In genomic region chr11:43426414-43426884, GRCm38 (mm10) we compare ENCODE assay signal across 8 mouse cellular contexts. TPM values are rescaled to one million over a fixed set of nuclear protein-coding genes. Genes with fewer than 3 reads are reported as not detected.
DNase-seq lines count a peak whose midpoint lies in the region; ATAC-seq and TF ChIP-seq lines count a peak whose summit lies in the region.

No protein-coding gene starts in this region.

- peak overlapping the region; percentile 59; the same call in 1 of the 2 replicates for H3K9ac ChIP-seq in midbrain, embryonic 16.5 days (ENCODE audit: low read depth, low read length)

- H3K9me3 ChIP-seq in heart, embryonic 10.5 days = no peaks in the 10 kb centered on the region
- no peaks in the 10 kb centered on the region for H3K9me3 ChIP-seq in midbrain, embryonic 16.5 days (replicated peaks; ENCODE audit: control insufficient read depth, low read length, poor library complexity, severe bottlenecking)

- DNase-seq in thymus, adult 2 months = peak; percentile 16
- no peak for DNase-seq in thymus, adult 18-20 months
- peak; percentile 49 for DNase-seq in c-Kit-positive CD71-positive TER-119-positive erythroid progenitor cells, embryonic 14.5 days (ENCODE audit: low spot score)
- DNase-seq in heart, embryonic 10.5 days (ENCODE audit: low spot score) = no peak
- DNase-seq in kidney, postnatal 4 days = peak; percentile 14 to 40
- DNase-seq in layer of hippocampus, postnatal 25 days (ENCODE audit: extremely low spot score in 1 of 2, low spot score in 1 of 2) = no peak
- DNase-seq in left cerebral cortex, adult 8-10 months (ENCODE audit: low spot score in 2 of 2) = no peak

- TF ChIP-seq CTCF in thymus, adult 2 months (IDR thresholded peaks at IDR 0.05; ENCODE audit: borderline replicate concordance, control insufficient read depth, extremely low read depth, insufficient read depth, low read length, poor library complexity) = no peak

- no peak for TF ChIP-seq POLR2A in thymus, adult 2 months (IDR thresholded peaks at IDR 0.05; ENCODE audit: control insufficient read depth, extremely low read depth, insufficient read depth, low read length, poor library complexity)

- peak overlapping the region; percentile 59 for H3K4me2 ChIP-seq in midbrain, embryonic 16.5 days (ENCODE audit: low read length)

- ATAC-seq in midbrain, embryonic 16.5 days = peak; percentile 32; the same call in 1 of the 2 replicates

- no peaks in the 10 kb centered on the region for H3K27me3 ChIP-seq in thymus, adult 2 months (ENCODE audit: control insufficient read depth, insufficient read depth, low read length)
- H3K27me3 ChIP-seq in heart, embryonic 10.5 days (ENCODE audit: insufficient read depth, poor library complexity, severe bottlenecking) = no peaks in the 10 kb centered on the region
- no peaks in the 10 kb centered on the region for H3K27me3 ChIP-seq in midbrain, embryonic 16.5 days (ENCODE audit: control insufficient read depth, insufficient read depth, low read depth, low read length)

- no peak overlapping the region for H3K27ac ChIP-seq in thymus, adult 2 months (ENCODE audit: control insufficient read depth, insufficient read depth, low read length)
- H3K27ac ChIP-seq in heart, embryonic 10.5 days = peak overlapping the region; percentile 89
- H3K27ac ChIP-seq in midbrain, embryonic 16.5 days (ENCODE audit: low read length) = no peak overlapping the region

- H3K4me3 ChIP-seq in thymus, adult 2 months (ENCODE audit: control insufficient read depth, insufficient read depth, low read length) = peak overlapping the region; percentile 81; the same call in 1 of the 2 replicates
- peak overlapping the region; percentile 68 for H3K4me3 ChIP-seq in heart, embryonic 10.5 days
- H3K4me3 ChIP-seq in midbrain, embryonic 16.5 days (ENCODE audit: low read depth, low read length) = peak overlapping the region; percentile 55

- peaks cover 5% of the 10 kb centered on the region for H3K4me1 ChIP-seq in thymus, adult 2 months (replicated peaks; ENCODE audit: control insufficient read depth, insufficient read depth, low read length)
- H3K4me1 ChIP-seq in heart, embryonic 10.5 days = peaks cover 15% of the 10 kb centered on the region; the same call in 1 of the 2 replicates
- peaks cover 5% of the 10 kb centered on the region for H3K4me1 ChIP-seq in midbrain, embryonic 16.5 days (ENCODE audit: control insufficient read depth, insufficient read depth, low read length)

- no peaks in the 10 kb centered on the region for H3K36me3 ChIP-seq in thymus, adult 2 months (ENCODE audit: control insufficient read depth, insufficient read depth, low read length)
- H3K36me3 ChIP-seq in heart, embryonic 10.5 days = peaks cover 19% of the 10 kb centered on the region
- H3K36me3 ChIP-seq in midbrain, embryonic 16.5 days (ENCODE audit: control insufficient read depth, insufficient read depth, low read length) = no peaks in the 10 kb centered on the region

- 26% methylated on average over 7 of the region's 7 CpGs for WGBS in thymus, adult 2 months
- 17% methylated on average over 7 of the region's 7 CpGs for WGBS in heart, embryonic 10.5 days
- 16% methylated on average over 7 of the region's 7 CpGs for WGBS in midbrain, embryonic 16.5 days

RNA-seq across cellular contexts. Expression of gene Pttg1, which starts 0.4 kb away (rescaled TPM):
- 28.5 and 38.8 TPM in 2 replicates for polyA plus RNA-seq in thymus, adult 2 months (2012; rRNA removed)
- polyA plus RNA-seq in heart, embryonic 10.5 days (2016; fragmentation: Nextera tagmentation; extraction: Ambion mirVana) = 101 and 118 TPM in 2 replicates
- 49.1 and 53.2 TPM in 2 replicates for polyA plus RNA-seq in midbrain, embryonic 16.5 days (2015; fragmentation: Nextera tagmentation; extraction: Ambion mirVana)
- 10 to 100 TPM; 26.6 to 28.0 TPM for total RNA-seq in layer of hippocampus, postnatal 25 days (2021)
- total RNA-seq in left cerebral cortex, adult 8-10 months (2022) = 10 to 100 TPM; 27.6 to 31.7 (median 29.8) TPM

RNA-seq across cellular contexts. Expression of gene Slu7, which starts 7.1 kb away (rescaled TPM):
- polyA plus RNA-seq in thymus, adult 2 months (2012; rRNA removed) = 4.1 and 4.5 TPM in 2 replicates
- polyA plus RNA-seq in heart, embryonic 10.5 days (2016; fragmentation: Nextera tagmentation; extraction: Ambion mirVana) = 36.6 and 44.1 TPM in 2 replicates
- polyA plus RNA-seq in midbrain, embryonic 16.5 days (2015; fragmentation: Nextera tagmentation; extraction: Ambion mirVana) = 62.6 and 65.3 TPM in 2 replicates
- 10 to 100 TPM; 50.0 to 52.5 TPM for total RNA-seq in layer of hippocampus, postnatal 25 days (2021)
- 10 to 100 TPM; 52.6 to 58.3 (median 55.7) TPM for total RNA-seq in left cerebral cortex, adult 8-10 months (2022)

RNA-seq across cellular contexts. Expression of gene C1qtnf2, which starts 47.6 kb away (rescaled TPM):
- polyA plus RNA-seq in thymus, adult 2 months (2012; rRNA removed) = 1.5 and 3.0 TPM in 2 replicates
- 1.4 and 1.9 TPM in 2 replicates for polyA plus RNA-seq in heart, embryonic 10.5 days (2016; fragmentation: Nextera tagmentation; extraction: Ambion mirVana)
- 10.2 and 12.9 TPM in 2 replicates for polyA plus RNA-seq in midbrain, embryonic 16.5 days (2015; fragmentation: Nextera tagmentation; extraction: Ambion mirVana)
- total RNA-seq in layer of hippocampus, postnatal 25 days (2021) = 1 to 10 TPM; 1.0 to 1.9 TPM
- 1 to 10 TPM; 1.7 to 3.7 (median 2.1) TPM for total RNA-seq in left cerebral cortex, adult 8-10 months (2022)

Comparison
In these comparisons a context has a peak if more than half of its experiments do, and no peak if none do; other contexts are left out.
1. DNase-seq: peak in thymus, adult 2 months (single experiment), c-Kit-positive CD71-positive TER-119-positive erythroid progenitor cells, embryonic 14.5 days (single experiment) and kidney, postnatal 4 days (2 of 2); none in thymus, adult 18-20 months (0 of 2), heart, embryonic 10.5 days (single experiment), layer of hippocampus, postnatal 25 days (0 of 2) and left cerebral cortex, adult 8-10 months (0 of 2).
2. Peak in every context shown above with its lines, with median percentiles within 50 percentile points of each other: H3K4me3 ChIP-seq.